Mouse (Mus musculus) frontal cortex, adult 2 months (tissue): ENCODE data around the gene Samd4b. TPM values are rescaled to one million over a fixed set of nuclear protein-coding genes. Genes with fewer than 3 reads are reported as not detected.
A peak's percentile ranks its signal among the peaks of the same experiment; 100 is the strongest.

Source experiments
- DNase-seq, 2 experiments: peaks; one replicate each; pipeline ENCODE4 v3.0.0; 2022; ENCODE audit warnings: low spot score in 1 of 2; ENCODE audit errors: extremely low spot score in 1 of 2
- polyA plus RNA-seq: library from polyadenylated mRNA; depleted of rRNA; stranded (reverse); fragments of >200 nt; gene quantifications from 2 replicates; pipeline ENCODE4 v1.2.3, GENCODE M21; 2012

Samd4b gene
- polyA plus RNA-seq, 1 experiment, result 62.4 TPM

DNA sequence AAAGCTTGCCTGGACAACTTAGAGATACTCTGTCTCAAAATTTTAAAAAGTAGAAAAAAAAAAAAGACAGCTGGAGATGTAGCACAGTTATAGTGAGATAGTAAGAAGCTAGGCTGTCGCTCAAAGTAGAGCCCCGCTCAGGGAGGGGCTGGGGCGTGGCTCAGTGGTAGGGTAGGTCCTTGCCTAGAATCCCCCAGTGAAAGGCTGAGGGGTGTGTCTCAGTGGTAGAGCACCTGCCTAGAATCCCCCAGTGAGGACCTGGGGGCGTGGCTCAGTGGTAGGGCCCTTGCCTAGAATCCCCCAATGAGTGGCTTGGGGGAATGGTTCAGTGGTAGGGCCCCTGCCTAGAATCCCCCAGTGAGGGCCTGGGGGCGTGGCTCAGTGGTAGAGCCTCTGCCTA lies 137.6 kb downstream of the Samd4b start:
- no peak for DNase-seq

DNA sequence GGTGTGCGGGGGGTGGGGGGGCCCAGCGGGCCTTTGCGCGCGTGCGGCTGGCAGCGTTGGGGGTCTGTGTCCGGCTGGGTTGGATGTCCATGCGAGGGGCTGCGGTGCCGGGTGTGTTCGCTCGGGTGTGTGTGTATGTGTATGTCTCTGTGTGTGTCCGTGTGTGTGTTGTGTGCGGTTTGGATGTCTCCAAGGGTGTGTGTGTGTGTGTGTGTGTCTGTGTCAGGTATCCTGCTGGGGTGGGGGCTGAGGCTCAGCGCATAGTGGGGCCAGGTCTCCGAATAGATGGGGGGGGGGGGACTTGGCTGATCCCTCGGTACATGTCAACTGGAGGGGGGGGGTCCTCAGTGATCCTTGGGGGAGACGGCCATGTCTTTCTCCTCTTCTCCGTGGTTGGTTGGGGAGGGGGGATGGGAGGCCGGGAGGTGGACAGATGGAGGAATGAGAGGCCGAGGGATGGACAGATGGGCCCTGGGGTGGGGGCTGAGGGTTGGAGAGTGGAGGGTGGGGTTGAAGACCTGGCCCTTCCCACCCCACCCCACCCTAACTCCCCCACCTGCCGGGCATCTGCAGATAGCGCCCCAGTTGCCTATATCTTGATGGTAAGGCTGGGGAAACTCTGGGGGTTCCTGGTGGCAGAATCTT lies 145.5 kb downstream of the Samd4b start:
- DNase-seq, result no peak

GRCm38 (mm10) chr7:28451531-28452360 lies 146.2 kb downstream of the Samd4b start, which contains the start of gene Lrfn1:
Gene Lrfn1 (plus strand): TSS chr7:28451980.
- DNase-seq, result no peak

GRCm38 (mm10) chr7:28447865-28448820 lies 149.8 kb downstream of the Samd4b start:
- no peak for DNase-seq

- no peak for DNase-seq
These were observed 150.7 kb downstream of the Samd4b start for GRCm38 (mm10) chr7:28447101-28447830.

GRCm38 (mm10) chr7:28446446-28446845 lies 151.5 kb downstream of the Samd4b start:
- peak in 1 of 2 experiments; percentile 91 for DNase-seq

GRCm38 (mm10) chr7:28444344-28444974 lies 153.5 kb downstream of the Samd4b start:
- no peak for DNase-seq

DNA sequence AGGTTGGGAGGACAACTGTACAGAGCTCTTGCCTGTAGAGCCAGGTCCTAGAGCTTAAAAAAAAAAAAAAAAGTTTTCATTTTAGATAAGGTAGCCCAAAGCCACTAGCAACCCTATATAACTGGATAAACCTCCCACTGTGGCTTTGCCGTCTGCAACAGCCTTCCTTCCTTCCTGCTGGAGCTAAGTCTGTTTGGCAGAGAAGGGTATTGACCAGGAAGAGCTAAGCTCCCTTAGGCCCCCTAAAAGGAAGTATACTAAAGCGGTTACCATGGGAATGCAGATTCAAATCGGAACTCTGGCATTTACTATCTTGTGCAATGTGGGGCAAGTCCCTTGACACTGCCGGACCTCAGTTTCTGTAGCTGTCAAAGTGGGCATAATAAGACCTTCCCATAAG lies 155.3 kb downstream of the Samd4b start:
- DNase-seq, result no peak

DNA sequence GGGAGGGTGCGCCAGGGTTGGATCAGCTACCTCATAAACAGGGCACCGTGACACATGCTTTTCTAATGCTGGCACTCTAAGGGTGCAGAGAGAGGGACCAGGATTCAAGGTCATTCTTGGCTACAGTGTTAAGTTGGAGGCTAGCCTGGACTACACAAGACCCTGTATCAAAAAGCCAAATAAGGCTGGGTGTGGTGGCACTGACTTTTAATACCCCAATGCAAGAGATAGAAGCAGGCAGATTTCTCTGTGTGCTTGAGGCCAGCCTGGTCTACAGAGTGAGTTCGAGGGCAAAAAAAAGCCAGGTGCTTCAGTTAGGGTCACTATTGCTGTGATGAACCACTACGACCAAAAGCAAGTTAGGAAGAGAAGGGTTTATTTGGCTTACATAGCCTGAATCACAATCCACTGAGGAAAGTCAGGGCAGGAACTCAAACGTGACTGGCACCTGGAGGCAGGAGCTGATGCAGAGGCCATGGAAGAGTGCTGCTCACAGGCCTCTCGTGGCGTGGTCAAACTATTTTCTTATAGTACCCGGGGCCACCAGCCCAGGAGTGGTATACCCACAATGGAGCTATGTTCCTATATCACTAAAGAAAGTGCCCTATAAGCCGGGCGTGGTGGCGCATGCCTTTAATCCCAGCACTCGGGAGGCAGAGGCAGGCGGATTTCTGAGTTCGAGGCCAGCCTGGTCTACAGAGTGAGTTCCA lies 156.0 kb downstream of the Samd4b start:
- no peak for DNase-seq

DNA sequence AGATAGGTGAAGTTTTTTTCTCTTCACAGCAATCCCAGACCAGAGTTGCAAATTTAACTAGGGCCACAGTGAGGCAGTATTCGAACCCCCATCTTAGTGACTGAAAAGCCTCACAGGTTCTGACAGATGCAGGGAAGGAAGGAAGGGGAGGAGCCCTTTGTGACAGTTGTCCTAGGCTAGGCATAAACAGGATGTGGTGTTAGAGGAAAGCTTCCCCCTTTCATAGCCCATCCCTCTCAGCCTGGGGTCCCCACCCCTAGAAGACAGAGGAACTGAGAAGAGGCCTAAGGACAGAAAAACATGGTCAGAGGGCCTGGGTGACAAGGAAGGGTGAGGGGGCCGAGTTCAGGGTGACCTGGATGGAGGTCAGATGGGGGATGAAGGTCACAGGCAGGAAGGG lies 157.2 kb downstream of the Samd4b start:
- no peak for DNase-seq

DNA sequence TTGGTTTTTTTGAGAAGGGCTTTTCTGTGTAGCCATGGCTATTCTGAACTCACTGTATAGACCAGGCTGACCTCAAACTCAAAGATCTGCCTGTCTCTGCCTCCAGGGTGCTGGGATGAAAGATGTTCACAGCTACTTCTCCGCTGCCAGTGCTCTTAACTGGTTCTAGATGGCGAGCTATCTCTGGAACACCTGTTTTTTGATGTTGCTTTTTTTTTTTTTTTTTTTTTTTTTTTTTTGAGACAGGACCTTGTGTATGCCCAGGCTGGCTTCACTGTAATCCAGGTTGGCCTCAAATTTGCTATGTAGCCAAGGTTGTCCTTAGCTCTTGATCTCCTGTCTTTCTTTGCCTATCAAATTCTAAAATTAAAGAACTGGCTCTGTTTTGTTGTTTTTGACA lies 159.2 kb downstream of the Samd4b start:
- DNase-seq, result no peak

DNA sequence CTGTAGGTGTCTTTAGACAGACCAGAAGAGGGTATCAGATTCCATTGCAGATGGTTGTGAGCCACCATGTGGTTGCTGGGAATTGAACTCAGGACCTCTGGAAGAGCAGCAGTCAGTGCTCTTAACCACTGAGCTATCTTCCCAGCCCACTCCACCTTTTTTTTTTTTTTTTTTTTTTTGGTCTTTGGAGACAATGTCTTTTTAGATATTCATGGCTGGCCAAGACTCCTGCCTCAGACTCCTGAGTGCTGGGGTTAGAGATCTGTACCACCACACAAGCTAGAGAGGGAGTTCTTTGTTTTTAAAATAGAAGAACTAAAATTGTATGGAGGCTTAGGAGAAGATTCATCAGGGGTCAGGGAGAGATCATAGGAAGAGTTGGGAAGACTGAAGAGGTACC lies 160.0 kb downstream of the Samd4b start:
- no peak for DNase-seq

GRCm38 (mm10) chr7:28436932-28437570 lies 160.9 kb downstream of the Samd4b start, which contains the start of gene Gmfg:
Gene Gmfg (plus strand): TSS chr7:28437447.
- DNase-seq, result peak; percentile 69 to 87

DNA sequence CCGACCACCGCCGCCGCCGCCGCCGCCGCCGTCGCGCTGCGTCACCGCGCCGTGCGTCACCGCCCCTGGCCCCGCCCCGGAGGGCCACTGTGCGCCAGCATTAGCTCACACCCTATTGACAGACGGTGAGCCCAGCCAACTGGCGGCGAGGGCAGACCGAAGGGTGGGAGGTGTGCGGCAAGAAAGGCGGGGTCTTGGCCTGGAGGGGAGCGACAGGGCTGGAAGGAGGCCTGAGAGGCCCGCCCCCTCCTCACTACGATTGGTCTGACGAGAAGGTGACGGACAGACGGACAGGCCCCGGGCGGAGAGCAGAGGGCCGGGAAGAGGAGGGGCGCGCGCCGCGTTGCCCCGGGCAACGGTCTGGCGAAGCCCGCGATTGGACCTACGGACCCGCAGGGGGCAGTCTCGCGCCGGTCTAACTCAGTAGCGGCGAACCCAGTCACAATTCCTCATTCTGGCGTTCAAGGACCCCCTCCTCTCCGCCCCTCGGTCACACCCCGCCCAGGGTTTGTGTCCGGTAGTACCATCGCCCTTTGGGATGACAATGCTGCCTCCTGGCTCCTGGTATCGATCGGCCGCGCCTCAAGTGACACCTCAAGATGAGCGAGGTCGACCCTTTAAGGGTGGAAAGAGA lies 161.6 kb downstream of the Samd4b start:
- DNase-seq, result peak; percentile 100

GRCm38 (mm10) chr7:28435660-28436259 lies 162.2 kb downstream of the Samd4b start:
- no peak for DNase-seq

- no peak for DNase-seq
These were observed 165.7 kb downstream of the Samd4b start for GRCm38 (mm10) chr7:28432252-28432651.

- DNase-seq, result no peak
These were observed 167.4 kb downstream of the Samd4b start for GRCm38 (mm10) chr7:28430512-28430911.

DNA sequence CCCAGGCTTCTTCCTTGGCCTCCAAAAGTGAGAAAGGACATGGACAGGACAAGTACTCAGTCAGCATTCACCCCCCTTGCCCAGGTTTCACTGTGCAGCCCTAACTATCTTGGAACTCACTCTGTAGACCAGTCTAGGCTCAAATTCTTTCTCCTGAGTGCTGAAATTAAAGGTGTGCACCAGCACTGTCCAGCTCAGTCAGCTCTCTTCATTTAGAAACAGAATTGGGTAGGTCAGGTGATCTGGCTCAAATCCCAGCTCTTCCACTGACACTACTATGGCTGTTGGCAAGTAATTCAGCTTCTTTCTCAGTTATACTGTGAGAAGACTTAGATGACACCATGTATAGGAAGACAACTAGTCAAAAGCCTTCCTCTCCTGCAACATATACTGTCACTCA lies 170.2 kb downstream of the Samd4b start:
- no peak for DNase-seq
